Mouse (Mus musculus) inflammation-experienced regulatory T-cells, adult 6 months (primary cell): Measurements from ENCODE around the gene Prdm5. TPM values are rescaled to one million over a fixed set of nuclear protein-coding genes. Genes with fewer than 3 reads are reported as not detected.

Source experiments
- ATAC-seq: one replicate; pipeline ENCODE4 v1.8.0; 2017
- polyA plus RNA-seq, 3 experiments: library from polyadenylated mRNA; unstranded; fragments of 100-300 nt; shearing (Covaris generic); gene quantifications; one replicate each; pipeline ENCODE4 v1.2.1; 2017

Gene Prdm5
- polyA plus RNA-seq, 3 experiments from 2014 or later, result 1.5 to 4.7 (median 4.4) TPM

- ATAC-seq, result no peak
Measured at GRCm38 (mm10) chr6:65834013-65834412, 55.2 kb downstream of the Prdm5 start.

GRCm38 (mm10) chr6:65842579-65842978, 63.8 kb downstream of the Prdm5 start:
- ATAC-seq, result no peak

GRCm38 (mm10) chr6:65849127-65849526, 70.3 kb downstream of the Prdm5 start:
- no peak for ATAC-seq

- ATAC-seq, result no peak
Measured at GRCm38 (mm10) chr6:65849687-65850086, 70.9 kb downstream of the Prdm5 start.

GRCm38 (mm10) chr6:65850221-65850620, 71.4 kb downstream of the Prdm5 start:
- ATAC-seq, result no peak

- no peak for ATAC-seq
Measured at GRCm38 (mm10) chr6:65854020-65854419, 75.2 kb downstream of the Prdm5 start.

- ATAC-seq, result no peak
Measured at GRCm38 (mm10) chr6:65854585-65854984, 75.8 kb downstream of the Prdm5 start.

GRCm38 (mm10) chr6:65860609-65861008, 81.8 kb downstream of the Prdm5 start:
- no peak for ATAC-seq

- no peak for ATAC-seq
Measured at GRCm38 (mm10) chr6:65862836-65863235, 84.0 kb downstream of the Prdm5 start.

- ATAC-seq, result no peak
Measured at GRCm38 (mm10) chr6:65864233-65864632, 85.4 kb downstream of the Prdm5 start.

GRCm38 (mm10) chr6:65864919-65865318, 86.1 kb downstream of the Prdm5 start:
- ATAC-seq, result no peak

GRCm38 (mm10) chr6:65865861-65866260, 87.1 kb downstream of the Prdm5 start:
- no peak for ATAC-seq

- ATAC-seq, result no peak
Measured at GRCm38 (mm10) chr6:65871754-65872278, 93.0 kb downstream of the Prdm5 start.

GRCm38 (mm10) chr6:65878300-65878699, 99.5 kb downstream of the Prdm5 start:
- ATAC-seq, result no peak

GRCm38 (mm10) chr6:65888835-65889234, 110.0 kb downstream of the Prdm5 start:
- no peak for ATAC-seq

GRCm38 (mm10) chr6:65892045-65892660, 113.4 kb downstream of the Prdm5 start:
- ATAC-seq, result no peak

- no peak for ATAC-seq
Measured at GRCm38 (mm10) chr6:65906657-65907182, 127.9 kb downstream of the Prdm5 start.

GRCm38 (mm10) chr6:65915421-65915820, 136.6 kb downstream of the Prdm5 start:
- no peak for ATAC-seq

- no peak for ATAC-seq
Measured at GRCm38 (mm10) chr6:65921703-65922102, 142.9 kb downstream of the Prdm5 start.

GRCm38 (mm10) chr6:65923501-65924084, 144.8 kb downstream of the Prdm5 start:
- no peak for ATAC-seq

GRCm38 (mm10) chr6:65925737-65926333, 147.0 kb downstream of the Prdm5 start:
- no peak for ATAC-seq

- ATAC-seq, result no peak
Measured at GRCm38 (mm10) chr6:65930523-65930922, 151.7 kb downstream of the Prdm5 start.

GRCm38 (mm10) chr6:65932776-65933175, 154.0 kb downstream of the Prdm5 start:
- no peak for ATAC-seq

- ATAC-seq, result no peak
Measured at GRCm38 (mm10) chr6:65933177-65933576, 154.4 kb downstream of the Prdm5 start.
